Mouse (Mus musculus): ENCODE results near the gene Cog6. TPM values are rescaled to one million over a fixed set of nuclear protein-coding genes. Genes with fewer than 3 reads are reported as not detected.

Cog6 gene
- polyA plus RNA-seq (2015; fragmentation: Nextera tagmentation; extraction: Ambion mirVana) = 29.8 and 30.6 TPM in 2 replicates

DNA sequence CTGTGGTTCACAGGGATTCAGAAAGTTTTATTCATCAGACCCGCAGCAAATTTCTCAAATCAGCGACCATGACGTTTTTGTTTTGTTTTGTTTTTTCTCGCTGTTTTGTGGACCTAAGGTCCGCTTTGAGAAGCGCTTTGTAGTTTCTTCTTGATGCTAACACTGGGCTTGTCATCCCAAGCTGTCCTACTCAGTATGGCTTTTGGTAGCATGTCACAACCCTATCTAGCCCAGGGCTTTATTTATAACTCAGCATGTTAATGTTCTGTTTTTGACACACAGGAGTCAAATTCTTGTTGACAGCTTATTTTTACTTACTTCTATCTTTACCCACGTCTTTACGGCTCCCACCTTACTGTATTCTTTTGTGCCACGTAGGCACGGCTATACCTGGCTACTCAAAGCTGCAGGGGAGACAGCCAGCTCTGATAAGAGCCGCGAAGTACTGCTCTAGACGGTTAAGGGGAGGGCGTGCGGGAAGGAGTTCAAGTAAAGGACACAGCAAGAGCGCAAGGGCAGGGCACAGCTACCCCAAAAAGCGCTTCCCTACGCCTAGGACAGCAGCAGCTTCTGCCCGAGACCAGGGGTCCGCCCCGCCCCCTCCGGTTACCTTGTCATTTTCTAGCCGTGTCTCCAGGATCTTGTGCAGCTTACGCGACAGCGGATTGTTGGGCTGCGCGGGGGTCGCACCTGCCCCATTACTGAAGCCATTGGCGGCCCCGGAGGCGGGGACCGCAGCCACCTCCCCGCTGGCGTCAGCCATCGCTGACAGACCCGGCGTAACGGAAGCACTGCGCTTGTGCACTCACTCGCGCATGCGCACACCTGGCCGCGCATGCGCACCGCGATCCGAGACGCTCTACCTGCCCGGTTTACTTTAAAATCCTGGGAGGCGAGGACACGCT lies at the start of gene Cog6:
TSS of gene Cog6 (minus strand) at position 802 of the 905 bp plus-strand sequence.

DNA sequence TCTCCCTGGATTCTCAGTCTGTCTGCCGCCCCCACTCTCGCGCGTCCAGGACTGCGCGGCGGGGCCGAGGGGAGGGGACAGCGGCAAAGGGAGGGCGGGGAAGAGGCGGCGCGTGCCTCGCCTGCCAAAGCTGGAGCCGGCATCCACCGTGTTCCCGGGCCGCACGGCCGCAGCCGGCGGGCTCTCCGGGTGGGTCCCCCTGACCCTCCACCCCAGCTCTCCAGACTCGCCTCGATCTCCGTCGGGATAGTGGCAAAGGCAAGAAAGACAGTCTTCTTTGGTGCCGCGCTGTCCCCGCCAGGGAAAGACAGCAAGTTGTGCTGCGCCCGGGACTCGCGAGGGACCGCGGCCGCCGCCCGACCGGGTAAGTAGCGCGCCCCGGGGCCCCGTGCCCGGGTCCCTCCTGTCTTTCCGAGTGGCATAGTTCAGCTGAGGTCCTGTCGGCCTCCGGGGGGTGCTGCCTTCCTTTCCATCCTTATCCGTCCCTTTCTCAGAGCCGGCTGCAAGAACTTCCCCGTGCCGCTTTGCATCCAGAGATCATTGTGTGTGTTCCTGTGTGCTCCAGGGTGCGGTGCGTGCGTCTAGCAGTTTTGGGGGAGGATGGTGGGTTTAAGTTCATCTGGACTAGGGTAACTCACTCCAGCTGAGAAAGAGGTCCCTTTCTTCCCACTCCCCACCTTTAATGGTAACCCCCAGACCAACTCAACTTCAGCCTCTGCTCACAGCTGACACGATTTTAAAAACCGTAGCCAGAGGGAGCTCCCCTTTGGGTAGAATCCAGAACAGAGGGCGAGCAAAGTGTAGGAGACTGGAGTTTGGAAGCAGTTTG lies 24.6 kb upstream of the Cog6 start, which contains the start of gene Lhfp:
TSS of gene Lhfp (plus strand) at position 118 of the 829 bp plus-strand sequence.

Other genes starting within 250 kb of the Cog6 start
- 45.3 and 49.5 TPM in 2 replicates for gene Lhfp, start 24.3 kb upstream of the Cog6 start, polyA plus RNA-seq (2015; fragmentation: Nextera tagmentation; extraction: Ambion mirVana)

All from skeletal muscle tissue, postnatal 0 days (tissue).